Mouse (Mus musculus) embryonic facial prominence, embryonic 12.5 days (tissue): ENCODE data around the gene Rapgef6. TPM values are rescaled to one million over a fixed set of nuclear protein-coding genes. Genes with fewer than 3 reads are reported as not detected.

Experiments
- ATAC-seq: fragments of 200-750 bp; cut with Nextera tagmentation; 2 replicates; pipeline ENCODE4 v1.8.0; 2017; ENCODE audit not compliant: insufficient number of reproducible peaks, insufficient read depth, low FRiP score, low TSS enrichment
- H3K27ac ChIP-seq: fragments of 300-500 bp; sonication (generic); 2 replicates; pipeline ENCODE4 v1.5.1; 2016; ENCODE audit warnings: mild to moderate bottlenecking
- H3K27me3 ChIP-seq: fragments of 300-500 bp; sonication (generic); 2 replicates; pipeline ENCODE4 v1.6.1; 2016; ENCODE audit warnings: mild to moderate bottlenecking, moderate library complexity
- H3K36me3 ChIP-seq: fragments of 300-500 bp; sonication (generic); 2 replicates; pipeline ENCODE4 v1.6.1; 2016; ENCODE audit warnings: mild to moderate bottlenecking
- H3K4me1 ChIP-seq: fragments of 300-500 bp; sonication (generic); 2 replicates; pipeline ENCODE4 v1.6.1; 2016
- H3K4me2 ChIP-seq: fragments of 300-500 bp; sonication (generic); replicated peaks from 2 replicates; pipeline ENCODE4 v1.6.1; 2016; ENCODE audit warnings: mild to moderate bottlenecking, moderate library complexity
- H3K4me3 ChIP-seq: fragments of 300-500 bp; sonication (generic); 2 replicates; pipeline ENCODE4 v1.5.1; 2016; ENCODE audit warnings: mild to moderate bottlenecking
- H3K9ac ChIP-seq: fragments of 300-500 bp; sonication (generic); 2 replicates; pipeline ENCODE4 v1.6.1; 2016; ENCODE audit warnings: mild to moderate bottlenecking, moderate library complexity
- H3K9me3 ChIP-seq: fragments of 300-500 bp; sonication (generic); 2 replicates; pipeline ENCODE4 v1.6.1; 2016; ENCODE audit warnings: mild to moderate bottlenecking, moderate library complexity
- WGBS: fragments of 180-500 bp; shearing (Covaris S2); methylation state at CpG from one replicate; pipeline ENCODE4 v1.1.7; 2016; 5-methylcytosine and 5-hydroxymethylcytosine counted together
- polyA plus RNA-seq: library from polyadenylated mRNA; unstranded; fragments of >200 nt; fragmentation: Nextera tagmentation; extraction: Ambion mirVana; gene quantifications from 2 replicates; pipeline ENCODE4 v1.2.1, GENCODE M21; 2016

Gene Rapgef6
- polyA plus RNA-seq, 1 experiment from 2014 or later = 35.0 TPM

DNA sequence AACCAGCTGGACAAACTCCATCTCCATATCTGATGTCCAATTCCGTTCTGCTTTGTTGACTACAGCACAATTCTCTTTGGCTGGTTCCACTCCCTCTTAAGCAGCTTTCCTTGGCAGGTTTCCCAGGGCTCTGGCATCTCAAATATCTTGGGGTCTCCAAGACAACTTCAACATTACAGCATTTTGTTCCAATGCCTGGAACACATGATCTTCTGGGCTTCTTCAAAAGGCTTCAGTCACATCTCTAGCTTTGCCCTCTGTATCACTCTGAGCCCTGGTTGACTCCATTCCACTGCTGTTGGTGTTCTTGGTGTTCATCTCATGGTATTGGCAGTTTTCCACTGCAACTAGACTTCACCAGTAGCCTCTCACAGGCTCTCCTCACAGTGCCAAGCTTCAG lies 7.7 kb downstream of the Rapgef6 start:
- Histone ChIP-seq H3K4me1 (no peaks in the 10 kb centered on the region), H3K9me3 (no peaks in the 10 kb centered on the region), H3K27ac (no peak overlapping the region), H3K27me3 (no peaks in the 10 kb centered on the region), H3K9ac (no peak overlapping the region), H3K4me2 (no peak overlapping the region), H3K4me3 (no peak overlapping the region), H3K36me3 (no peaks in the 10 kb centered on the region)
- no peak for ATAC-seq
- 63% methylated on average over 1 of the region's 1 CpGs for whole genome bisulfite sequencing

DNA sequence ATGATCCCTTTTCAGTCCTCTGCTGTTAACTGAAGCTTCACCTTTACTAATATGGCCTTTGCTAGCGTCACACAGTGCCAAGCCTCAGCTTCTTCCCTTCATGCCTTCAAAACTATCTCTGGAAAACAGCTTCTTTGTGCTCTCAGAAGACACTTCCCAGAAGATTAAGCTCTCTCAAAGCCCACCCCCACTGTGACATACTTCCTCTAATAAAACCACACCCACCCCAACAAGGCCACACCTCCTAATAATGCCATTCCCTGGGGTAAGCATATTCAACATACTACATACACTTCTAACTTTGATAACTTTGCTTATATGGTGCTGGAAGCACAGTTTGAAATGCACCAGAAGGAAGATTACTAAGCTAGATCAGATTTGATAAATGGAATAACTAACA lies 8.3 kb downstream of the Rapgef6 start:
- H3K4me1 ChIP-seq = no peaks in the 10 kb centered on the region
- 82% methylated on average over 1 of the region's 1 CpGs for WGBS
- no peak overlapping the region for H3K27ac ChIP-seq
- no peaks in the 10 kb centered on the region for H3K9me3 ChIP-seq
- H3K36me3 ChIP-seq = no peaks in the 10 kb centered on the region
- no peaks in the 10 kb centered on the region for H3K27me3 ChIP-seq
- H3K4me2 ChIP-seq = no peak overlapping the region
- no peak overlapping the region for H3K4me3 ChIP-seq
- H3K9ac ChIP-seq = no peak overlapping the region
- ATAC-seq = no peak

DNA sequence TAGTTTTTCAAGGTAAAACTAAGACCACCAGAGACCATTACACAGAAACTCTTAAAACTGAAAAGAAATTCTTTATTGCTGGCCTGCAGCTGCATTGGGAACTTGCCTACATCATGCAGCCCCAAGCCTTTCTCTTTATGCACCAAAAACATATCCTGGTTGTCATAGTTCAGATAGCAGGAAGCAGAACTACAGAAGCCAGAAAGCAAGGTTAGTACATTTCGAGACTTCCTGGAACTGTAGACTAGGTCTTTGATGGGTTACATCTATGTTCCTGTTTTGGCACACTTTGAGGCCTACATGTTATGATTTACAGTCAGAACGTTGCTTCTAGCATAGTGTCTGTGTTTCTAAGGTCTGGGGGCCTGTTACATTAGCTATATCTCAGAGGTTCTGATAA lies 11.2 kb downstream of the Rapgef6 start:
- Histone ChIP-seq H3K9ac (no peak overlapping the region), H3K4me3 (no peak overlapping the region), H3K4me1 (peaks cover 2% of the 10 kb centered on the region; the same call in 1 of the 2 replicates), H3K27ac (no peak overlapping the region), H3K27me3 (no peaks in the 10 kb centered on the region), H3K9me3 (no peaks in the 10 kb centered on the region), H3K4me2 (no peak overlapping the region), H3K36me3 (no peaks in the 10 kb centered on the region)
- 83% methylated on average over 2 of the region's 2 CpGs for WGBS
- no peak for ATAC-seq

DNA sequence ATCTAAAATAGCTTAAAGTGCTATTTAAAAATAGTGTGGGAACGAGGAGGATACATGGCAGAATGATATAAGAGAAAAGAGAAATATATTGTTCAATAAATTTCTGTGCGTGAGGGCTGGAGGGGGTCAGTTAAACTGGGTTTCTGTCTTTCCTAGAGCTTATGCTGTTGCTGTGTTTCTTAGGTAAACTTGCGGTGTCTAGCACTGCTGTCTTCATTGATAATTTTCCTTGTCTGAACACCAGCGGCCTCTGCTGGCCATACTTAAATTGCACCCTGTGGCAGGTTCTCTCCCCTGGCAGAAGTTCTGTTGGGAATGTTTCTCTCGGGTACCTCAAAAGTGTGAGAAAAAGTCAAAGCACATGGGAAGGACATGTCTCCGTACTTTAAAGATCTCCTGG lies 12.2 kb downstream of the Rapgef6 start:
- no peak overlapping the region for H3K4me3 ChIP-seq
- no peak for ATAC-seq
- 55% methylated on average over 6 of the region's 6 CpGs for WGBS
- H3K4me1 ChIP-seq = peaks cover 5% of the 10 kb centered on the region; the same call in 1 of the 2 replicates
- H3K27ac ChIP-seq = no peak overlapping the region
- H3K27me3 ChIP-seq = no peaks in the 10 kb centered on the region
- H3K36me3 ChIP-seq = no peaks in the 10 kb centered on the region
- no peaks in the 10 kb centered on the region for H3K9me3 ChIP-seq
- no peak overlapping the region for H3K9ac ChIP-seq
- H3K4me2 ChIP-seq = no peak overlapping the region

DNA sequence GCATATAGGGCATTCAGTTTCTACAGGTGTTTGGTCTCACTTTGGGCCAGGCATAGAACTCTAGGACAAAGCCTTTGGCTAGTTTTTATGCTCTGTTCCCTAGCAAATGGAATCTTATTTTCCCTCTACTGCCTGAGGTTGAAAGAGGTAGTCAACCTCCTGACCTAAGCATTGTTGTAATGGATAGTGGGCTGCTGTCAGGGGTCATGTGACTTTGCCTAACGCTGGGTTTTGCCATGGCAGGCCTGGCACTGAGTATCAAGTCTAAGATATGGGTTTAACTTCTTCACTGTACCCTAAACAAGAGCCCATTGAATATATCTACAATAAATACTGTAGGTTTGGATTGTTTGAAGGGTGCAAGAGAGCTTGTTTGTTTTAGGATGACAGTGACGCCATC lies 16.4 kb downstream of the Rapgef6 start:
- no peak overlapping the region for H3K4me3 ChIP-seq
- peaks cover 8% of the 10 kb centered on the region; the same call in 1 of the 2 replicates for H3K4me1 ChIP-seq
- H3K4me2 ChIP-seq = no peak overlapping the region
- H3K9me3 ChIP-seq = no peaks in the 10 kb centered on the region
- no peak for ATAC-seq
- H3K36me3 ChIP-seq = no peaks in the 10 kb centered on the region
- H3K27ac ChIP-seq = no peak overlapping the region
- WGBS = 69% methylated on average over 2 of the region's 2 CpGs
- H3K27me3 ChIP-seq = no peaks in the 10 kb centered on the region
- H3K9ac ChIP-seq = no peak overlapping the region

DNA sequence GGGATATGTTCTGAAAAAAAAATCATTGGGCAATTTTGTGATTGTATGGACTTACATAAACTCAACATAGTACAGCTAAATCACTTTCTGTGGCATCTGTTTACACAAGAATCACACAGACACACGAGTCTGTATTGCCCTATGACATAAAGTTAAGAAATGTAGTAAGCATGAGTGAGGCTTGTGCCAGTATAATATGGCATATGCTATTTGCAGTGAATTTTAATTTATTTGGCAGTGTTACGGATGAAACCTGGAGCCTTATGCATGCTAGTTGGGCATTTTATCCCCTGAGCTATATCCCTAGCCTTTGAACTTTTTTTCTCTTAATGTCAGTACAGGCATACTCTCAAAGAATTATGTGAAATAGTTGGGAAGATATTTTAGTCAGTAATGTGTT lies 16.8 kb downstream of the Rapgef6 start:
- ATAC-seq = no peak
- WGBS = 76% methylated on average over 2 of the region's 2 CpGs
- Histone ChIP-seq H3K4me2 (no peak overlapping the region), H3K36me3 (no peaks in the 10 kb centered on the region), H3K27me3 (no peaks in the 10 kb centered on the region), H3K9me3 (no peaks in the 10 kb centered on the region), H3K4me1 (peaks cover 8% of the 10 kb centered on the region; the same call in 1 of the 2 replicates), H3K9ac (no peak overlapping the region), H3K4me3 (no peak overlapping the region), H3K27ac (no peak overlapping the region)

DNA sequence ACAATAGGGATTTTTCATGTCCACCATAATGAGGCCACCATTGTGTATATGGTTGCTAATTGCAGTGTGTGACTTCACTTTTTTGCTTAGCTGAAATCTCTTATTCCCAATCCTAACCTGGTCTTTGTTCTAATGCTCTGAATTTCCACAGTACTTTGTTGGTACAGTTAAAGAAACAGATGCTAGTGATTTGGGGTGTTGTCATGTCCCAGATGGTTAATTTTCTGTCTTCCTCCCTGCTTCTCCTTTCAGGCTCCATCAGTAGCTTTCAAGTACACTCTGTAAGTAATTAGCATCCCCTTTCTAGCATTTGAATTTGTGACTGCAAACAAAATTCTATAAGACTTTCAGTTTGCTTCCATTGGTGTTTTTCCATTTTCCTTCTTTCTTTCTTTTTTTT lies 17.7 kb downstream of the Rapgef6 start:
- H3K36me3 ChIP-seq = no peaks in the 10 kb centered on the region
- H3K27ac ChIP-seq = no peak overlapping the region
- H3K9ac ChIP-seq = no peak overlapping the region
- H3K4me1 ChIP-seq = peaks cover 8% of the 10 kb centered on the region; the same call in 1 of the 2 replicates
- no peaks in the 10 kb centered on the region for H3K9me3 ChIP-seq
- H3K4me3 ChIP-seq = no peak overlapping the region
- ATAC-seq = no peak
- no peaks in the 10 kb centered on the region for H3K27me3 ChIP-seq
- no peak overlapping the region for H3K4me2 ChIP-seq

DNA sequence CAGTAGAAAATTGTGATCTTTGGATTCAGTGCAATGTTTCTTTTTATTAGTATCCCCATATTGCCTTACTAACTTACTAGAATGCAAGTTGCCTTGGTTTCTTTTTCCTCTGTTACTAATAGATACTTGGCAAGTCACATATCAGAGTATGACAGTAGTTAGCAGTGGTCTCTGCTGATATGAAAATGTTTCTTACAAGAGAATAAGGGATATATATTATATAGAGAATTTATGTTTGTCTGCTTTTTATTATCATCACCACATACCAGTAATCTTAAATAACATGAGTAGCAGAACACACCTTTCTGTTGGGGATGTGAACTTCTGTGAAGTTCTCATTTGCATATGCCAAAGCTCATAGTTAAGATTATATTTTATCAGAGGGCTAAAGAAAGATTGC lies 19.8 kb downstream of the Rapgef6 start:
- Histone ChIP-seq H3K4me1 (peaks cover 8% of the 10 kb centered on the region; the same call in 1 of the 2 replicates), H3K36me3 (no peaks in the 10 kb centered on the region), H3K4me2 (no peak overlapping the region), H3K27ac (no peak overlapping the region), H3K4me3 (no peak overlapping the region), H3K9me3 (no peaks in the 10 kb centered on the region), H3K27me3 (no peaks in the 10 kb centered on the region), H3K9ac (no peak overlapping the region)
- no peak for ATAC-seq

DNA sequence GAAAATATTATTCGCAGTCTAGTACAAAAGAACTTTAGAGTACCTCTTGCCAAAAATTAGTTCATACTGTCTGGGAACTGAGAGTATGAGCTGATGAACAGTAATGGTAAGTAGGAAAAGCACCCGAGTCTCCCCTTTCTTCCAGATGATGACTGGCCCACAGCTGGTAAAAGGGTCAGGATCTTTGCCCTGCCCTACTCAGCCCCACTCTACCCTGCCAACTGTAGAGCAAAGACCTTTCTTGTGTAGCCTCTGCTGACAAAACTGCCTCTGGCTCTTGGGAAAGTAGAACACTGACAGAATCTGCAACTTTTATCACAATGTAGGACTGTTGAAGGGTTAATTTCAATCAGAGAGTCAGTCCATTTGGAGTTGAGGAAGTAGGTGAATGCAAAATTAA lies 32.3 kb downstream of the Rapgef6 start:
- ATAC-seq = no peak
- Histone ChIP-seq H3K4me2 (no peak overlapping the region), H3K36me3 (no peaks in the 10 kb centered on the region), H3K27ac (no peak overlapping the region), H3K27me3 (no peaks in the 10 kb centered on the region), H3K4me3 (no peak overlapping the region), H3K4me1 (no peaks in the 10 kb centered on the region), H3K9me3 (no peaks in the 10 kb centered on the region), H3K9ac (no peak overlapping the region)
- WGBS = 61% methylated on average over 2 of the region's 2 CpGs

DNA sequence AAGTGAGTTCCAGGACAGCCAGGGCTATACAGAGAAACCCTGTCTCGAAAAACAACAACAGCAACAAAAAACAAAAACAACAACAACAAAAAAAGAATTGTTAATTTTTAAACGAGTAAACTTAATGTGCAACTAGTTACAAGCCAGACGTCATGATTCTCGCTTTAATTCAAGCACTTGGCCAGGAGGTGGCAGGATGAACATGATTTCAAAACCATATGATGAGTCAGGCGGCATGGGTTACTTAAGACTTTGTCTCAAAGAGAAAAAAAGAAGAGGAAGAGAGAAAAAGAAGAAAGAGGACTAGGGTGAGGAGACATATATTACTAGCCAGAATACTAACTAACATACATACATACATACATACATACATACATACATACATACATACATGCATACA lies 40.1 kb downstream of the Rapgef6 start:
- Histone ChIP-seq H3K4me2 (no peak overlapping the region), H3K9ac (no peak overlapping the region), H3K27me3 (no peaks in the 10 kb centered on the region), H3K27ac (no peak overlapping the region), H3K36me3 (no peaks in the 10 kb centered on the region), H3K9me3 (no peaks in the 10 kb centered on the region), H3K4me1 (no peaks in the 10 kb centered on the region), H3K4me3 (no peak overlapping the region)
- no peak for ATAC-seq
- WGBS = 92% methylated on average over 5 of the region's 5 CpGs

DNA sequence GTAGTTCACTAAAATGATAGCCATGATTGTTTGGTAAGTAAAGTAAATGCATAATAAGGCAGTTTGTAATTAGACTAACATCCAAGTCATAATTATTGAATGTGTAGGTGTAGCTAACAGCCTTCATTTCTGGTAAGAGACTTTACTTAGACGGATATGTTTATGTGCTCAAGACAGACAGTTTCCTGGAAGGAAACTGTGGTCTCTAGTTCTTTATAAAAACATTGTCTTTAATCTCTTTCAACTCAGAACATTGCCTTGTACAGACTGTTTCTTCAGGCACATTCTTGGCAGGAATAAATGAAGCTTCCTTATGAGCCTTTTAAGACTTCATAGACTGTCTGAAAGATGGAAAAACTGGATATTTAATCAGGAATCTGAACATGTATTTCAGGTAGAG lies 45.3 kb downstream of the Rapgef6 start:
- Histone ChIP-seq H3K36me3 (no peaks in the 10 kb centered on the region), H3K4me3 (no peak overlapping the region), H3K27ac (no peak overlapping the region), H3K4me2 (no peak overlapping the region), H3K9ac (no peak overlapping the region), H3K27me3 (no peaks in the 10 kb centered on the region), H3K9me3 (no peaks in the 10 kb centered on the region), H3K4me1 (no peaks in the 10 kb centered on the region)
- ATAC-seq = no peak
- WGBS = 51% methylated on average over 1 of the region's 1 CpGs

DNA sequence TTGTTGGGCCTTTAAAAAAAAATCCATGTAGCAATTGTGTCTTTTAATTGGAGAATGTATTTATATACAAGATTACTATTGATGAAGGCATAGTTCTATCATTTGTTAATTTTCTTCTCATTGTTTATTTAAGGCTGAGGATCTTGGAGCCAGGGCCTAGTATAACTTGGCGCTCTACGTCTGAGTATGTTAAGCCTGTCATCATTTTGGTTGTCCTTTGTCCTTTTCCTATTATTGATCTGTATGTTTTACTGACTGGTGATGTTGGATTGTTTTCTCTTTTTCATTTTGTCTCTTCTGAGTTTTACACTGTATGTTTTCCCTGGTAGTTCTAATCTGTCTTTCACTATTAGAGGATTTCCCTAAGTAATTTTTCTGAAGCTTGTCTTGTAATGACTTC lies 52.1 kb downstream of the Rapgef6 start:
- H3K9ac ChIP-seq = no peak overlapping the region
- H3K9me3 ChIP-seq = no peaks in the 10 kb centered on the region
- no peaks in the 10 kb centered on the region for H3K27me3 ChIP-seq
- 96% methylated on average over 2 of the region's 2 CpGs for WGBS
- ATAC-seq = no peak
- H3K36me3 ChIP-seq = no peaks in the 10 kb centered on the region
- no peak overlapping the region for H3K27ac ChIP-seq
- H3K4me3 ChIP-seq = no peak overlapping the region
- no peaks in the 10 kb centered on the region for H3K4me1 ChIP-seq
- no peak overlapping the region for H3K4me2 ChIP-seq

DNA sequence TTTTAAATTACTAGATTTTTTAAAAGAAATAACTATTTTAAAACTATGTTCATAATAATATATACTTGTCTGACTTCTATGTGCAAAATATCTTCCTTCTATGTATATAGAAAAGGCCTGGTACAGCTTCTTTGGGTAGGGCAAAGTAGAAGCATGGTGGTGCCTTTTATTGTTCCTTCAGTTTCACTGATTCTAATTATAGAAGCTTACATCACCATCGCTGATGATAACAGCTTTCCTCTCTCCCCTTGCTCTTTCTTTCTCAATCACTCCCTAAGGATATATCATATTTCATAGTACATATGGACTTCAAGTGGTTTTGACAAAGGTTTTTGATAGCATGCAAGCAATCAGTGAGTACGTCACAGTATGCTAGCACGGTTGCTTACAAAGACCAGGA lies 69.9 kb downstream of the Rapgef6 start:
- no peaks in the 10 kb centered on the region for H3K27me3 ChIP-seq
- H3K27ac ChIP-seq = 0 out of 2 replicates have a peak overlapping the region, but pooled peaks have one; percentile 26
- H3K4me2 ChIP-seq = no peak overlapping the region
- H3K36me3 ChIP-seq = no peaks in the 10 kb centered on the region
- no peak overlapping the region for H3K9ac ChIP-seq
- H3K4me1 ChIP-seq = 0 out of 2 replicates have a peak, but pooled peaks cover 4% of the 10 kb centered on the region
- ATAC-seq = no peak
- 32% methylated on average over 3 of the region's 3 CpGs for WGBS
- no peak overlapping the region for H3K4me3 ChIP-seq
- H3K9me3 ChIP-seq = no peaks in the 10 kb centered on the region
